Mouse (Mus musculus): ENCODE data around the gene Fam118b. TPM values are rescaled to one million over a fixed set of nuclear protein-coding genes. Genes with fewer than 3 reads are reported as not detected.

Gene Fam118b
- total RNA-seq, 2 experiments from 2014 or later = 22.6 to 28.3 TPM

DNA sequence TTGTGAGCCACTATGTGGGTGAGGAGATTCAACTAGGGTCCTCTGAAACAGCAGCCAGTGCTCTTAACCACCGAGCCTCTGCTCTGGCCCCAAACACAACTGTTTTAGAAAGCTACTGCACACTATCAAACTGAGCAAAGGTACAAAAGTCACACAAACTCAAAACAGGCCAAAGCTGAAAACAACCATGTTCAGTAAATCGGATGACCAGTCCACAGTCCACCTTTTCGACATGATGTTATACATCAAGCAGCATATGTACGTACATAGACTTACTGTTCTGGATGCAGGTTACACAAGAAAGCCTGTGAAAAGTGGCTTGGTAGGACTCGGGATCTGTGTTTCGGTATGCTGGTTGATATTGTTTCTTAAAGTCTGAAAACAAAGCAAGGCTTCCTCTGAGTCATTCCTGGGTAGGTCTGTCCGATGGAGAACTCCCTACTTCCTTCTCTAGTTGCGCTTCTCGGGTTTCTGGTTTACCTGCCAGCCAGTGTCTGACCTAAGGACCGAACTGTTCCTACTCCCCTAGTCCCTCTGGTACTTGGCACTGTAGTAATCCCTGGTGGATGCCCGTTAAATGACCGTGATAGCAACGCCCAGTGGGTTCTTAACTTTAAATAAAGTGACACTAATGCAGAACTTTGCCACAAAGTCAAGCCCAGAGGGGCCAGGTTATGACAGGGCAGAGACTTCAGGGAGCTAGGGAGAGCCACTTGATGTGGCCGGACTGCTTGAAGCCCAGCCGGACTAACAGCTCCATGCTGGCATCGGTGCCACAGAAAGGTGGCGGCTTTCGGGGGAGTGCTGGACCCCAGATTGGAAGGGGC lies 68.4 kb downstream of the Fam118b start:
- DNase-seq (ENCODE audit: low spot score) = peak; percentile 70

DNA sequence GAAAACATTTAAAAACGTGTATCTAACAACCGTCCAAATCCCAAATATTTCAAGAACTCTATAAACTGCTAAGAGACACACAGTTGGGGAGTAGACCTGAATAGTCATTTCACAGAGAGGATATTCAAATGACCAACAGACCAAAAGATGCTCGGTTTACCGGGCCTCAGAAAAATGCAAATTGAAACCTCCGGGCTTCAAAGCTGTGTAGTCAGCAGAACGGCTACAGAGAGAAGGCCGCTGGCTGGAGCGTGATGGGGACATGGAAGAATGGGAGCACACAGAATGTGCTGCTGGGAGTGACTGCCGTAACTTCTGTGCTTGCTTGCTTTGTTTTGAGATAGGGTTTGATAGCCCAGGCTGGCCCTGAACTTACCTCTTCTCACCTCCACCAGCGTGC lies 69.3 kb downstream of the Fam118b start:
- no peak for DNase-seq (ENCODE audit: low spot score)

GRCm38 (mm10) chr9:35197625-35198024 lies 70.0 kb downstream of the Fam118b start:
- no peak for DNase-seq (ENCODE audit: low spot score)

DNA sequence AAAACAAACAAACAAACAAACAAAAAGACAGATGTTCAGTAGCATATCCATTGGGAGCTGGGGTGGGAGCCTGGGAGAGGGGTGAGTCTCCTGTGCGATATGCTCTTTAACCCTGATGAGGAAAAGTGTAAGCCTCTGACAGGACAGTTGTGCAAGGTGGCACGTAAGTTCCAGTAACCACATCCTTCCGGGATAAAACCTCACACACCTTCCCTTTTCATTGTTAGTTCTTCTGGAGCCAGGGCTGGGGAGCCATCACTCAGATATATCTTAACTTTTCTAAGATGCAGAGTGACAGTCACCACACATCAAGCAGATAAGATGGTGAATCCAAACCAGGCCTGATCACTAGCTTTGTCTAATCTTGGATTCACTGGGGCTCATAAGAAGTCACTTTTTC lies 73.6 kb downstream of the Fam118b start:
- DNase-seq (ENCODE audit: low spot score) = no peak

- no peak for DNase-seq (ENCODE audit: low spot score)
Measured at GRCm38 (mm10) chr9:35192983-35193542, 74.5 kb downstream of the Fam118b start.

- DNase-seq (ENCODE audit: low spot score) = no peak
Measured at GRCm38 (mm10) chr9:35188700-35189099, 78.9 kb downstream of the Fam118b start.

GRCm38 (mm10) chr9:35187351-35187903 lies 80.2 kb downstream of the Fam118b start:
- peak; percentile 65 for DNase-seq (ENCODE audit: low spot score)

DNA sequence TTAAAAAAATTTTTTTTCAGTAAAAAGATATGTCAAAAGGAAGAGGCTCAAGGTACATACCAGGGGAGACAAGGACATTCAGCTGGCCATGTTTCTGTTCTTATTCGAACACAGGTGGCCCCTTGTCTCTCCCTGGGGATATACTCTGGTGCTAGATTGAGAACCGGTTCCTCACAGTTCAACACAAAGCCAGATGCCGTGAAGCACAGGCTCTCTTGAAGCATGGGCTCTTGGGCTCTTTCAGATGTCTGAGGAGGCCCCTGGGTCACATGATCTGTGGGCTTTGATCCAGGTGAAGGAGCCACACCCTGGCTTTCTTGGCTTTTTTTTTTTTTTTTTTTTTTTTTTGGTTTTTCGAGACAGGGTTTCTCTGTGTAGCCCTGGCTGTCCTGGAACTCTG lies 81.2 kb downstream of the Fam118b start:
- DNase-seq (ENCODE audit: low spot score) = no peak

- no peak for DNase-seq (ENCODE audit: low spot score)
Measured at GRCm38 (mm10) chr9:35183359-35183758, 84.2 kb downstream of the Fam118b start.

GRCm38 (mm10) chr9:35182832-35183231 lies 84.8 kb downstream of the Fam118b start:
- no peak for DNase-seq (ENCODE audit: low spot score)

- DNase-seq (ENCODE audit: low spot score) = no peak
Measured at GRCm38 (mm10) chr9:35176124-35176659, 91.4 kb downstream of the Fam118b start.

DNA sequence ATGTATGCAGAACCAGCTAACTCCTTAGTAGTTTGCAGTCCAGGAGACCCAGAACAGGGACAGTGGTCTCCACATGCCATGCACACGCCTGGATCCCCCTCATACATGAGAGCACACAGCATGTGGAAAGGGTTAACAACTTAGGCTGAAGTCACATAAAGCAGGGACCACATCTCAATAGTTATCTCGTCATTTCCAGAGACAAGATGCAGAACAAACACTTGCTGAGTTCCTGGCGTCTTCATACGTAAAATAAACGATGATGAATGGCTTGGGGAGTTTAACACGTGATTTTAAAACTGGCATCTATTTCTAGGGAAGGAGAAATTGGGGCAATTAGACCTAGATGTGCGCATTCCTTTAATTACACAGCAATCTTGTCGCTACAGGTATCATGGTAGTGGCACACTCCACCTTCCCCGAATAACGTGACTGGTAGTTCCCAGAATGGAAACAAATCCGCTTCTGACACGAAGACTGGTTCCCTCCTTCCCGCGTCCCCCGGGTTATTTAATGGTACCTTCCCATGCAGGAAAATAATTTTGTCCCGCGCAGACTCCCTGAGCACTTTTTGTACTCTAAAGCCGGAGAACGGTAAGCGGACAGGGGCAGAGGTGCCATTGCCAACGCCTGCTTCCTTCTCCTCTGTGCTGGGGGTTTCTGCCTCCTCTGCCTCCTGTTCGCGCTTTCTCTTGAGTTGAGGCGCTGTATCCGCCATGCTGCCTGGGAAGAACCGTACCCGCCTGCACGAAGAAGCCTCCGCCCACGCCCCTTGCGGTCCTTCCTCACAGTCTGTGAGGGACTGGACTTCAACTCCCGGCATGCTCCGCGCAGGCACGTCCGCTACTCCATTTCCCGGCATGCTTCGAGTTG lies 92.1 kb downstream of the Fam118b start, which contains the start of gene Dcps:
TSS of gene Dcps (minus strand) at position 811 of the 873 bp plus-strand sequence.
- peak; percentile 95 for DNase-seq (ENCODE audit: low spot score)

GRCm38 (mm10) chr9:35173331-35173730 lies 94.3 kb downstream of the Fam118b start:
- no peak for DNase-seq (ENCODE audit: low spot score)

DNA sequence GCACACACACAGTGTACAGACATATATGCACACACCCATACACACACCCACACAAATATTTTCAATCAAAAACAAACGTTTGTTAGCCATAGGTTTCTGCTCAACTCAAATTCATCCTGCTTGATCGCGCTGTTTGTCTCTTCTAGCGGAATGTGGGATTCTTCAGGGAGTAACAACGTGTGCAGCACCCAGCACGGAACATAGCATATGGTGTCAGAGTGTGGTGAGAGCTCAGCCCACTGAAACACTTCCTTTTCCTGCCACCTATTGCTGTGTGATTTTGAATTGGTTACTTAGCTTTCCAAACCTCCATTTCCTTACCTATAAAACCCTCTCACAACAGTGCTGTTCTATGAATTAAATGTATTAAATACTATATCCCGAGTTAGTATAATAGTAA lies 97.5 kb downstream of the Fam118b start:
- DNase-seq (ENCODE audit: low spot score) = no peak

Other genes starting within 250 kb of the Fam118b start
- 1 to 10 TPM; 4.2 TPM for gene St3gal4, start 148.5 kb downstream of the Fam118b start, total RNA-seq (2021)
- gene Dcps, start 91.7 kb downstream of the Fam118b start, total RNA-seq (2021) = 1 to 10 TPM; 7.5 to 10.0 TPM
- 100 to 1,000 TPM; 228 to 237 TPM for gene Srpr, start 67.6 kb downstream of the Fam118b start, total RNA-seq (2021)
- gene Tirap, start 67.5 kb downstream of the Fam118b start, total RNA-seq (2021) = 10 to 100 TPM; 24.4 to 35.0 TPM
- 10 to 100 TPM; 14.6 to 19.5 TPM for gene Foxred1, start 56.8 kb downstream of the Fam118b start, total RNA-seq (2021)
- gene Rpusd4, start 60 bp upstream of the Fam118b start, total RNA-seq (2021) = 1 to 10 TPM; 7.0 TPM
- 10 to 100 TPM in 1 of 2 experiments, 1 to 10 TPM in 1; 9.5 to 10.4 TPM for gene Cdon, start 153.3 kb upstream of the Fam118b start, total RNA-seq (2021)

Measured in gastrocnemius, adult 18-20 months (tissue).